Mouse (Mus musculus): ENCODE results near the gene Aqp11. TPM values are rescaled to one million over a fixed set of nuclear protein-coding genes. Genes with fewer than 3 reads are reported as not detected.

Aqp11 gene
- polyA plus RNA-seq, 1 experiment from 2014 or later: 26.3 TPM

Other genes starting within 250 kb of the Aqp11 start
- 48.8 and 54.0 TPM in 2 replicates for gene Aamdc, start 158.8 kb downstream of the Aqp11 start, polyA plus RNA-seq (2014; fragmentation: Nextera tagmentation; extraction: Ambion mirVana)
- 20.3 and 20.9 TPM in 2 replicates for gene Rsf1, start 158.4 kb downstream of the Aqp11 start, polyA plus RNA-seq (2014; fragmentation: Nextera tagmentation; extraction: Ambion mirVana)
- gene Clns1a, start 41.7 kb downstream of the Aqp11 start, polyA plus RNA-seq (2014; fragmentation: Nextera tagmentation; extraction: Ambion mirVana): 187 and 198 TPM in 2 replicates
- 39.3 and 42.8 TPM in 2 replicates for gene Pak1, start 50.3 kb upstream of the Aqp11 start, polyA plus RNA-seq (2014; fragmentation: Nextera tagmentation; extraction: Ambion mirVana)
- not detected in 2 replicates for gene Gdpd4, start 181.7 kb upstream of the Aqp11 start, polyA plus RNA-seq (2014; fragmentation: Nextera tagmentation; extraction: Ambion mirVana)